Mouse (Mus musculus) CH12.LX (cell line): Measurements from ENCODE around the gene Ptprq. TPM values are rescaled to one million over a fixed set of nuclear protein-coding genes. Genes with fewer than 3 reads are reported as not detected.

Experiments used
- DNase-seq: peaks from one replicate; pipeline ENCODE4 v3.0.0-alpha.2; 2013; ENCODE audit errors: extremely low read depth
- H3K27ac ChIP-seq: 2 replicates; pipeline ENCODE4 v1.5.1; 2012; ENCODE audit warnings: low read depth, mild to moderate bottlenecking, control low read depth, moderate library complexity; ENCODE audit not compliant: insufficient read depth
- H3K27me3 ChIP-seq: replicated peaks from 2 replicates; pipeline ENCODE3; 2012; ENCODE audit warnings: inconsistent platforms
- H3K36me3 ChIP-seq, 2 experiments: replicated peaks in 1 of 2; 2 replicates each; pipeline versions ENCODE3 to v1.6.1; 2012; ENCODE audit warnings: inconsistent platforms in 1 of 2, low read length in 1 of 2, mild to moderate bottlenecking in 1 of 2, mixed read lengths in 1 of 2, moderate library complexity in 1 of 2; ENCODE audit not compliant: control insufficient read depth in 1 of 2, insufficient read depth in 1 of 2
- H3K4me1 ChIP-seq, 2 experiments: 2 replicates each; pipeline ENCODE4 v1.6.1; 2012; ENCODE audit warnings: inconsistent platforms in 1 of 2, moderate library complexity in 1 of 2; ENCODE audit not compliant: insufficient read depth in 2 of 2, control insufficient read depth in 1 of 2
- H3K4me2 ChIP-seq: 2 replicates; pipeline ENCODE4 v1.6.1; 2012; ENCODE audit warnings: low read depth, mild to moderate bottlenecking, control low read depth; ENCODE audit not compliant: poor library complexity, insufficient read depth, severe bottlenecking
- H3K4me3 ChIP-seq, 3 experiments: fragments of 150-350 bp in 1 of 3; sonication (generic) in 1 of 3; replicated peaks in 1 of 3; 2 replicates each; pipeline versions ENCODE3 to v1.5.1; 2011 to 2012; ENCODE audit warnings: low read depth in 2 of 3, low read length in 2 of 3, mild to moderate bottlenecking in 2 of 3, moderate library complexity in 2 of 3, control low read depth in 1 of 3, improper control_type of control experiment in 1 of 3, inconsistent platforms in 1 of 3, mixed read lengths in 1 of 3; ENCODE audit not compliant: poor library complexity in 1 of 3
- H3K79me2 ChIP-seq: replicated peaks from 2 replicates; pipeline ENCODE4 v1.6.1; 2012; ENCODE audit warnings: mild to moderate bottlenecking, moderate library complexity; ENCODE audit not compliant: control insufficient read depth, poor library complexity, insufficient read depth, severe bottlenecking; ENCODE audit errors: extremely low read depth
- H3K9ac ChIP-seq: 2 replicates; pipeline ENCODE4 v1.6.1; 2012; ENCODE audit warnings: low read depth, mild to moderate bottlenecking, control low read depth, moderate library complexity; ENCODE audit not compliant: insufficient read depth
- H3K9me3 ChIP-seq: replicated peaks from 2 replicates; pipeline ENCODE3; 2012; ENCODE audit warnings: low read length, inconsistent platforms, mixed read lengths
- BHLHE40 ChIP-seq: IDR thresholded peaks from 2 replicates; pipeline ENCODE4 v1.6.1; 2011; ENCODE audit warnings: mild to moderate bottlenecking, low read depth, low read length, improper control_type of control experiment
- CHD1 ChIP-seq: IDR thresholded peaks from 2 replicates; pipeline ENCODE4 v1.6.1; 2012; ENCODE audit warnings: low read depth, low read length, improper control_type of control experiment, inconsistent platforms
- CTCF ChIP-seq, 2 experiments: IDR thresholded peaks in 1 of 2; conservative IDR thresholded peaks in 1 of 2; 2 replicates each; pipeline ENCODE4 v1.5.1; 2011 to 2012; ENCODE audit warnings: low read depth in 2 of 2, low read length in 2 of 2, improper control_type of control experiment in 1 of 2, inconsistent platforms in 1 of 2, mild to moderate bottlenecking in 1 of 2, moderate library complexity in 1 of 2
- ELF1 ChIP-seq: IDR thresholded peaks from 2 replicates; pipeline ENCODE4 v1.6.1; 2014; ENCODE audit warnings: low read depth, mild to moderate bottlenecking, inconsistent platforms, low read length, improper control_type of control experiment
- EP300 ChIP-seq: IDR thresholded peaks from 2 replicates; pipeline ENCODE4 v1.6.1; 2011; ENCODE audit warnings: low read length, improper control_type of control experiment
- ETS1 ChIP-seq: conservative IDR thresholded peaks from 2 replicates; pipeline ENCODE4 v1.6.1; 2012; ENCODE audit warnings: low read depth, mild to moderate bottlenecking, inconsistent platforms, low read length, improper control_type of control experiment, moderate library complexity
- GABPA ChIP-seq: IDR thresholded peaks from 2 replicates; pipeline ENCODE4 v1.6.1; 2012; ENCODE audit warnings: low read depth, low read length, improper control_type of control experiment, inconsistent platforms; ENCODE audit not compliant: insufficient replicate concordance
- IRF4 ChIP-seq: IDR thresholded peaks from 2 replicates; pipeline ENCODE4 v1.6.1; 2014; ENCODE audit warnings: low read depth, mild to moderate bottlenecking, inconsistent platforms, low read length, improper control_type of control experiment
- JUN ChIP-seq: IDR thresholded peaks from 2 replicates; pipeline ENCODE4 v1.6.1; 2011; ENCODE audit warnings: low read depth, mild to moderate bottlenecking, low read length, improper control_type of control experiment, moderate library complexity; ENCODE audit not compliant: insufficient read depth
- JUND ChIP-seq: conservative IDR thresholded peaks from 2 replicates; pipeline ENCODE4 v1.6.1; 2011; ENCODE audit warnings: low read depth, low read length, improper control_type of control experiment
- MAX ChIP-seq: IDR thresholded peaks from 2 replicates; pipeline ENCODE4 v1.6.1; 2011; ENCODE audit warnings: low read length, improper control_type of control experiment
- MEF2A ChIP-seq: IDR thresholded peaks from 2 replicates; pipeline ENCODE4 v1.6.1; 2014; ENCODE audit warnings: low read depth, mild to moderate bottlenecking, inconsistent platforms, low read length, improper control_type of control experiment, borderline replicate concordance
- POLR2A ChIP-seq: IDR thresholded peaks from 2 replicates; pipeline ENCODE4 v1.6.1; 2011; ENCODE audit warnings: low read depth, mild to moderate bottlenecking, improper control_type of control experiment, low read length
- POLR2AphosphoS2 ChIP-seq: IDR thresholded peaks from 2 replicates; pipeline ENCODE4 v1.6.1; 2011; ENCODE audit warnings: low read depth, low read length, improper control_type of control experiment
- RCOR1 ChIP-seq: conservative IDR thresholded peaks from 2 replicates; pipeline ENCODE4 v1.6.1; 2012; ENCODE audit warnings: low read depth, mild to moderate bottlenecking, inconsistent platforms, low read length, improper control_type of control experiment
- SIN3A ChIP-seq: IDR thresholded peaks from 2 replicates; pipeline ENCODE4 v1.6.1; 2012; ENCODE audit warnings: low read length, improper control_type of control experiment, inconsistent platforms
- TBP ChIP-seq: conservative IDR thresholded peaks from 2 replicates; pipeline ENCODE4 v1.6.1; 2011; ENCODE audit warnings: low read depth, low read length, improper control_type of control experiment
- TCF12 ChIP-seq: IDR thresholded peaks from 2 replicates; pipeline ENCODE4 v1.6.1; 2014; ENCODE audit warnings: low read depth, mild to moderate bottlenecking, inconsistent platforms, low read length, improper control_type of control experiment
- UBTF ChIP-seq: IDR thresholded peaks from 2 replicates; pipeline ENCODE4 v1.6.1; 2012; ENCODE audit warnings: low read depth, mild to moderate bottlenecking, inconsistent platforms, low read length, improper control_type of control experiment, moderate library complexity
- USF2 ChIP-seq: conservative IDR thresholded peaks from 2 replicates; pipeline ENCODE4 v1.6.1; 2011; ENCODE audit warnings: low read depth, low read length, improper control_type of control experiment
- dilution Hi-C: fragments of 300-500 bp; cut with MboI; formaldehyde crosslinking; loops from 2 replicates; pipeline ENCODE4 v1.14.3; 2020; ENCODE audit warnings: low sequenced_read_pairs; ENCODE audit not compliant: extremely low pct_unique_long_range_greater_than_20kb, extremely low pct_ligation_motif_present
- in situ Hi-C: fragments of 300-500 bp; cut with MboI; formaldehyde crosslinking; loops from 3 replicates; pipeline ENCODE4 v1.14.3; 2019; ENCODE audit warnings: low sequenced_read_pairs, low pct_ligation_motif_present, low pct_unique_long_range_greater_than_20kb, mixed read lengths
- polyA plus RNA-seq: library from polyadenylated mRNA; unstranded; fragments of >175 nt; gene quantifications from 2 replicates; pipeline ENCODE4 v1.2.1, GENCODE M21; 2012; ENCODE audit warnings: low read depth; ENCODE audit not compliant: insufficient read length
- total RNA-seq, 2 experiments: library from RNA; depleted of rRNA; stranded (reverse); fragments of 300-350 nt in 1 of 2; fragments of >200 nt in 1 of 2; gene quantifications; 2 replicates each; pipeline ENCODE4 v1.2.3; 2012 to 2014

Gene Ptprq
- total and polyA plus RNA-seq, 3 experiments: not detected

GRCm38 (mm10) chr10:107583360-107583759 is 136.5 kb downstream of the Ptprq start:
- Histone ChIP-seq H3K4me3 (no peak overlapping the region), H3K4me2 (no peak overlapping the region), H3K4me1 (no peaks in the 10 kb centered on the region), H3K9ac (no peak overlapping the region), H3K36me3 (no peaks in the 10 kb centered on the region), H3K79me2 (no peaks in the 10 kb centered on the region), H3K9me3 (peaks cover 13% of the 10 kb centered on the region), H3K27me3 (no peaks in the 10 kb centered on the region), H3K27ac (no peak overlapping the region)
- TF ChIP-seq MAX: no peak
- no peak for TF ChIP-seq BHLHE40
- no peak for TF ChIP-seq EP300
- TF ChIP-seq USF2: no peak
- no peak for TF ChIP-seq CHD1
- no peak for TF ChIP-seq ETS1
- no peak for TF ChIP-seq POLR2AphosphoS2
- TF ChIP-seq RCOR1: no peak
- TF ChIP-seq CTCF (conservative IDR thresholded peaks at IDR 0.05 in 1 of 2, IDR thresholded peaks at IDR 0.05 in 1 of 2; ENCODE audit: low read depth in 2 of 2, low read length in 2 of 2): no peak
- no peak for TF ChIP-seq GABPA
- TF ChIP-seq JUN: no peak
- TF ChIP-seq SIN3A: no peak
- no peak for TF ChIP-seq TBP
- TF ChIP-seq UBTF: no peak
- no peak for TF ChIP-seq POLR2A
- TF ChIP-seq TCF12: no peak
- no peak for TF ChIP-seq JUND
- TF ChIP-seq MEF2A: no peak
- DNase-seq: no peak
- dilution Hi-C loops: no loop called here
- in situ Hi-C loops: no loop called here

- TF ChIP-seq EP300 (no peak), ELF1 (no peak), UBTF (no peak), MEF2A (no peak), IRF4 (no peak)
- TF ChIP-seq, all 38 proteins: peak for 0
- no peak for DNase-seq
- Histone ChIP-seq H3K4me3 (no peak overlapping the region), H3K79me2 (no peaks in the 10 kb centered on the region), H3K9ac (no peak overlapping the region), H3K27me3 (no peaks in the 10 kb centered on the region), H3K36me3 (no peaks in the 10 kb centered on the region), H3K4me2 (no peak overlapping the region), H3K27ac (no peak overlapping the region), H3K9me3 (peaks cover 17% of the 10 kb centered on the region), H3K4me1 (no peaks in the 10 kb centered on the region)
- dilution Hi-C loops (no loop called here), in situ Hi-C loops (no loop called here)
Measured at GRCm38 (mm10) chr10:107569044-107569443, 150.8 kb downstream of the Ptprq start.
